Mouse (Mus musculus): ENCODE measurements around the gene Larp4b.

DNA sequence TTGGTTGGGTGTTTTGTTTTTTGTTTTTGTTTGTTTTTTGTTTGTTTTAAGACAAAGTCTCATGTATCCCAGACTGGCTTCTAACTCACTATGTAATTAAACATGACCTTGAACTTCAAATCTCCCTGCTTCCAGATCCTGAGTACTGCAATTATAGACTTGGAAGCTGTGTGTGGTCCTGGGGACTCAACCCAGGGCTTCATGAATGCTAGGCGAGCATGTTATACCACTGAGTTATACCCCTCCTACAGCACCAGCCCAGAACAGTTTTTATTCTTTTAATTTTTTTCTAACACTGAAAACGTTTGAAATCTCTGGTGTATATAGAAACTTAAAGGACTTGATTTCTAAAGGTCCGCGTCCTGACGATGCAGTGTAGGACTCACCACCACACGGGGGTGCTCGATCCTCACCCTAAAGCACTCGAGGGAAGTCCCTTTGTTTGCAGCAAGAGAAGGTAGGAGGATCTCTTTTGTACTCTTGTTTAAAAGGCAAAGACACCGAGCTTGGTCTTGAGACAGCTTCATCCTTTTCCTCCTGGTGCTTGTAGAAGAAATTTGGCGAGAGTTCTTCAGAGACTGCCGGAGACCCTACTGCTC, 88.1 kb downstream of the Larp4b start:
- no peak for TF ChIP-seq GATA1 (IDR thresholded peaks at IDR 0.05; ENCODE audit: borderline replicate concordance, low read length)
- no peak for TF ChIP-seq FLI1 (IDR thresholded peaks at IDR 0.05; ENCODE audit: low read length)
